Mouse (Mus musculus): ENCODE data around the gene Gpt2. TPM values are rescaled to one million over a fixed set of nuclear protein-coding genes. Genes with fewer than 3 reads are reported as not detected.
A peak's percentile ranks its signal among the peaks of the same experiment; 100 is the strongest.

Gene Gpt2
- total RNA-seq, 2 experiments from 2014 or later = 1.7 to 1.8 TPM

- no peak for ATAC-seq (ENCODE audit: poor library complexity, severe bottlenecking)
These were observed 29.0 kb downstream of the Gpt2 start for GRCm38 (mm10) chr8:85521332-85521731.

- no peak for ATAC-seq (ENCODE audit: poor library complexity, severe bottlenecking)
These were observed 31.7 kb downstream of the Gpt2 start for GRCm38 (mm10) chr8:85524086-85524485.

DNA sequence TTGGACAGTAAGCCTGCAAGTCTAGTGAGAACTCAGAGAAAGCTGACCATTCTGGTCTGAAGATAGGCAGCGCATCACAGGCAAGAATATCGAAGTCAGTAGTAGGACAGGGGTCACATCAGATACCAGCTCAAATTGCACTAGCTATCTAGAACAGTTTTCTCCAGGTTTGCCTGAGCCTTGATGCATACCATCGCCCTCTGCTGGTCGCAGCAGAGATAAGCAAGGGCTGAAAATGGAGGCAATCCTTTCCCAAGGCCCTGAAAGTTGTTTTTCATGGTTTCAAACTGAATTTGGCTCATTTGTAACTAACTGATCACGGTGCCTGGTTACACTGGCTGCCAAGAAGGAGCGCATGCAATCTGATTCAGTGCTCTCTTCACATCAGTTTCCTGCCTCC, 33.7 kb downstream of the Gpt2 start:
- peak; percentile 94 for ATAC-seq (ENCODE audit: poor library complexity, severe bottlenecking)

DNA sequence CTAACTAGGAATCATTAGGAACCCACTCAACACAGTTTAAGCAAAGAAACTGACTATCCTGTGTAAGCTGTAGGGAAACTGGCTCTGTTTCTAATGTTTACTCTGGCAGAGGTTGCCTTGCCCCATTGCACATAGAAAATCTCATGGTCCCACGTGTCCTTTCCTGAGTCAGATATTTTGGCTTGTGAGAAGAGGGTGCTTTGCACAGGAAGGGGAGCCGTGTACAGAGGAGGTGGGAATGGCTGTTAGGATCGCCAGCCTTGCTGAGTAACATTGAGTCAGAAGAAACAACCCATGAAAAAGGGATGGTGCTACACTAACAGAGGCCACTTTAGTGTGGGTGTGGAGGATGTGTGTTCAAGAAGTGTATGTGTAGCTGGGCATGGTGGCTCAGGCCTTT, 36.6 kb downstream of the Gpt2 start:
- ATAC-seq (ENCODE audit: poor library complexity, severe bottlenecking) = no peak

DNA sequence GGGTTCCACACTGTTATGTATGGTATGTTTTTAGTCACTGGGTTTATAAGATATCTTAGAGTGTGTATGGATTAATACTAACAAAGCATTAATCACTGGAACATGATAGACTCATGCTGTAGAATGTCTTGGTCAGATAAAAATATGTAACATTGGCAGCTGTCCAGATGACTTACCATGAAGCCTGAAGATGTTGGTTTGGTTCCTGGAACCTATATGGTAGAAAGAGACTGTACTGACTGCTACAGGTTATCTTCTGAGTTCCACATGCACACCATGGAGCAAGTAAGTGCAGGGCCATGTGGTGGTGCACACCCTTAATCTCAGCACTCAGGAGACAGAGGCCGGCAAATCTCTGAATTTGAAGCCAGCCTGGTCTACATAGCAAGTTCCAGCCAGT, 38.3 kb downstream of the Gpt2 start:
- ATAC-seq (ENCODE audit: poor library complexity, severe bottlenecking) = no peak

DNA sequence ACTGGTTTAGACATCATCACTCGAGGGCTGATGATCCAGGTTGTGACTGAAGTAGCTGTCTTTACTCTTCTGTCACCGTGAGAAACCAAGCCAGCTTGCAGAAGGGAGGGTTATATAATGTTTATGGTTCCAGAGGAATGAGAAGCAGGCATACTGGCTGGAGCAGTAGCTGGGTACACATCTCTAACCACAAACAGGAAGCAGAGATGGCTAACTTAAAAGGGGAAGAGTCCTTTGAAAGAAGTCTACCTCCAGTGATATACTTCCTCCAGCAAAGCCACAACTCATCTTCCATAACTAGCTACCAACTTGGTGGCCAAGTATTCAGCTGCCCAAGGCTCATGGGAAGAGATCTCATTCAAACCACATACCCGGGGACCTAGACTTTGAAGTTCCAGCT, 39.1 kb downstream of the Gpt2 start:
- peak; percentile 98 for ATAC-seq (ENCODE audit: poor library complexity, severe bottlenecking)

DNA sequence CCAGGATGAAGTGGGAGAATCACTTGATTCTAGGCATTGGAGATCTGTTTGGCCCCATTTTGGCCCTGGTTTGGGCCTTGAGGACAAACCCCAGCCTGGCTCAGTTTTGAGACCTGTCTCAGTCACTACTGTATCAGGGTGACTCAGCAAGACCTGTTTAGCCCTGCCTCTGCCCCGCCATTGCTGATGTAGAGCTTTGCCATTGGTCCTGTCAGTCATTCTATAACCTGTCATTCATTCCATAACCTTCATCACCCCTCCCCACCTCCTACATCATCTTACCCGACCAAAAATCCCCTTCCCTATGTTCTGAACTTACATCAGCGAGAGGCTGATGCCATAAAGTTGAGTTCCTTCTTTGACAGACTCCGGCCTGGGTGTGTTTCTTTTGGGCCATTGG, 40.5 kb downstream of the Gpt2 start:
- ATAC-seq (ENCODE audit: poor library complexity, severe bottlenecking) = no peak

GRCm38 (mm10) chr8:85533434-85533833, 41.1 kb downstream of the Gpt2 start:
- ATAC-seq (ENCODE audit: poor library complexity, severe bottlenecking) = no peak

- ATAC-seq (ENCODE audit: poor library complexity, severe bottlenecking) = no peak
These were observed 41.8 kb downstream of the Gpt2 start for GRCm38 (mm10) chr8:85534163-85534562.

GRCm38 (mm10) chr8:85536332-85536731, 44.0 kb downstream of the Gpt2 start:
- ATAC-seq (ENCODE audit: poor library complexity, severe bottlenecking) = no peak

DNA sequence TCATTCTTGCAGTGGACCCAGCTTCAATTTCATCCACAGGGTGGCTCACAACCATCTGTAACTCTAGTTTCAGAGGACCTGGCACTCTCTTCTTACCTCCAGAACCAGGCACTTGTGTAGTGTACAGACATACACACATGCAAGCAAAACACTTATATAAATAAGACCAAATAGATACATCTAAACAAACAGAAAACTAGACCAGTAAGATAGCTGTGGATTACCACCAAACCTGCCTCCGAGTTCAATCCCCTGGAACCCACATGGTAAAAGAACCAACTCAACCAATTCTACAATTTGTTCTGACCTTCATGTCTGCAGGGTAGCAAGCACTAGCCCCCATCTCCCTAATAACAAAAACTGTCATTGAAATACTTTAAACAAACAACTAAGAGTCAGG, 59.6 kb downstream of the Gpt2 start:
- no peak for ATAC-seq (ENCODE audit: poor library complexity, severe bottlenecking)

- ATAC-seq (ENCODE audit: poor library complexity, severe bottlenecking) = peak; percentile 35
These were observed 62.2 kb downstream of the Gpt2 start for GRCm38 (mm10) chr8:85554391-85555180.

DNA sequence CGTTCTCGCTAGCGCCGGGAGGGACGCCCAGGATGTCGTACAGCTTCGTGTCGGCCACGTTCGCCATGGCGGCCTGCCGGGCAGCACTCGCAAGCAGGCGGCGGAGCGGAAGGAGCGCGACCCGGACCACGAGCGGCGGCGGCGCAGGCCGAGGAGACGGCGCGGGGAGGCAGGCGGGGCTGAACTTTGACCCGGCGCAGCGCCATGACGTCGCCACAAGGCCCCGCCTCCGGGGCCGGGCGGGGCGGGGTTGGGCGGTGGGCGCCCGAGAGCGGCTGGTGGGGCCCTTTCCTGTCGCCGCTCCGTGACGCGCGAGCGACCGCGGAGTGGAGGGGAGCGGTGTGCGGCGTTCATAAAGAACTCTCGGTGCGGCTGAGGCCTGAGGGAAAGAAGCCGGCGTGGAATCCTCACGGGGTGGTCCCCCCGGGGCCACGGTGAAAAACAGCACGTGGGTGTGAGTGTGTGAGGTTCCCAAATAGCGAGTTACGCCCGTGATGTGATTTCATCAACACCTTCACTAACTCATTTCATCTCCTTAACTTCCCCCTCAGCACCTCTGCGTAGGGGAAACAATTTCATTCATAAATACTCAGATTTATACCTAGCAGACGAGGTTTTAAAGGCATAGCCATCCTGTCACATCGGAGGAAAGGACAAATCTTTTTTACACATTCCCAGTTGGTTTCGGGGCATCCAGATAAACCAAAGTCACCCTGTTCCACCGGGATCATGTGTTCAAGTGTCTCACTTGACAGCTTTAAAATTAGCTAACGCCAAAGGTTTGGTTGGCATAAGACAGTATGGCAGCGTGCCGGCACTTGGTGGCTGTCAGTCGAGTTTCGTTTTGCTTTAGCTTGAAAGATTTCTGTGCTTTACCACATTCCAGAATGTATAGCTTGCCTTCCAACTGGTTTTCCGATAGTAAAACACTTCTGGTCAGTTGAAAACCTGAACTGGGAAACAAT, 63.1 kb downstream of the Gpt2 start, which contains the start of gene Dnaja2:
Dnaja2 (minus strand) TSS at position 164 of the 965 bp plus-strand sequence.
- peak; percentile 76 for ATAC-seq (ENCODE audit: poor library complexity, severe bottlenecking)

DNA sequence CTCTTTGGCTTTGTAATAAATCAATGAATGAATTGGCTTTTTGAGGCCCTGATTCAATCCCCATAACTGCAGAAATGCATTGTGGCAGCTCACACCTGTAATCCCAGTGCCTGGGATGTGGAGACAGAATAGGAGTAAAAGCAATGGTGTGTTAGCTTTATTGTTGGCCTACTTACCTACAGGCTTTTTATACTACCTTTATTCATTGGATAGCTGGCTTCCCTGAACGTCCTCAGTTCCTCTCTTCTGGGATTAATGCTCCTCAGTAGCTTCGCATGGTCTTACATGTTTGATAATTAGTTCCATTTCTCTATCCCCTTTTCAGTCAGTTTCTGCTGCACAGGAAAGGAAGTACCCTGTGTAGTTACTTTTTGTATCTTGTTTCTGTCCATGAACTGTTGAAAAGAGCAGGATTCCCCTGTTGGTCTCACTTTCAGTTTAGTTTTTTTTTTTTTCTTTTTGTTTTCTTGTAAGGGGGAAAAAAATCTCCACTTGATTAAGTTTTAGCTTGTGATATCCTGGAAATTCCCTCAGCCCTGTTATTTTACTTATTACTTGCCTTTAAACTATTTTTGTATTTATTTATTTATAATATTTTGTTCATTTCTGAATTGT, 64.7 kb downstream of the Gpt2 start:
- no peak for ATAC-seq (ENCODE audit: poor library complexity, severe bottlenecking)

GRCm38 (mm10) chr8:85557601-85557986, 65.2 kb downstream of the Gpt2 start:
- ATAC-seq (ENCODE audit: poor library complexity, severe bottlenecking) = no peak

DNA sequence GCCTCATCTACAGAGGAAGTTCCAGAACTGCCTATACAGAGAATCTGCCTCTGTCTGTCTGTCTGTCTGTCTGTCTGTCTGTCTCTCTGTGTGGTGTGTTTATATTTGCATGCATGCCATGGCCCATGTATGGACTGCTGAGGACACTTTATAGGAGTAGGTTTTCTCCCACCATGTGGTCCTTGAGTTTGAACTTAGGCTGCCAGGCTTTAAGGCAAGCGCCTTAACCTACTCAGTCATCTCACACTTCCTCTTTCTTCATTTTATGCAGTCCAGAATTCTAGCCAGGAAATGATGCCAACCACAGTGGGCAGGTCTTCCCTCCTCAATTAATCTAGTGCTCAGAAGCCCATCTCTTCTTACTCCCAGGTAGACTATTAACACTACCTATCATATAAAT, 66.8 kb downstream of the Gpt2 start:
- ATAC-seq (ENCODE audit: poor library complexity, severe bottlenecking) = peak; percentile 54

DNA sequence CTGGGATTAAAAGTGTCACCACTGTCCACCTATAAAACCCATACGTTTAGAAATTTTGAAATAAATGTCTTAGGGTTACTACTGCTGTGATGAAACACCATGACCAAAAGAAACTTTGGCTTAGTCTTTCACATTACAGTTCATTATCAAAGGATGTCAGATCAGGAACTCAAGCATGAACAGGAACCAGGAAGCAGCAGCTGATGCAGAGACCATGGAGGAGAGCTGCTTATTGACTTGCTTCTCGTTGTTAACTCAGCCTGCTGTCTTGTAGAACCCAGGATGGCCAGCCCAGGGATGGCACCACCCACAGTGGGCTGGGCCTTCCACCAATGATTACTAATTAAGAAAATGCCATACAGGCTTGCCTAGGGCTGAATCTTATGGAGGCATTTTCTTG, 67.6 kb downstream of the Gpt2 start:
- no peak for ATAC-seq (ENCODE audit: poor library complexity, severe bottlenecking)

DNA sequence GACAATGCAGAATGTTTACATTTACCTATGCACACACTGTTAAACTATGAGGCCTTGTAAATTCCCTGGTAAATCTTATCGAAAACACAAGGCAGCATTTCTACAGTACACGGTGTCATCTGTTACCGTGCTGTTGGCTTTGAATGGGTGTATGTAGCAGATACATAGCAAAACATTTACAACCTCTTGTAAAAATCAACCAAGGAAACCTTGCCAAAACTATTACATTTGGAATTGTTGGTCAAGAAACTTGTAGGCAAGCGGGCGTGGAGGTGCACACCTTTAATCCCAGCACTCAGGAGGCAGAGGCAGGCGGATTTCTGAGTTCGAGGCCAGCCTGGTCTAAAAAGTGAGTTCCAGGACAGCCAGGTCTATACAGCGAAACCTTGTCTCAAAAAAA, 71.0 kb downstream of the Gpt2 start:
- ATAC-seq (ENCODE audit: poor library complexity, severe bottlenecking) = no peak

DNA sequence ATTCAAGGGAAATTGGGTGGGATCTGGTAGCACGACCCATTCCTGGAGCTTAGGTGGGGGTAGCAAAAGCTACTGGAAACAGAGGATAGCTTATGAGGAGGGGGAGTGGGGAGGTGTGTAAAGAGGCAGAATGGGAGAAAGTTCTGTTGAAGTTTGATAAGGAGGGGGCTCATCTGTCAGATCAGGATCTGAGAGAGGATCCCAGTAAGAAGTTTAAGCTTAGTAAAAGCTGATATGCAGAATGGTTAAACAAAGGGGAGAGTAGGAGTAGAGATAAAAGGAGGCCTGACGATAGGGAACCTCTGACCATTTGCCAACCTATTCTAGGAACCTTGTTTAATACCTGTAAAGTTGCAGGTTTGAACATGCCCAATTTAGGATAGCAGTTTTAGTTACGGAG, 72.8 kb downstream of the Gpt2 start:
- ATAC-seq (ENCODE audit: poor library complexity, severe bottlenecking) = no peak

DNA sequence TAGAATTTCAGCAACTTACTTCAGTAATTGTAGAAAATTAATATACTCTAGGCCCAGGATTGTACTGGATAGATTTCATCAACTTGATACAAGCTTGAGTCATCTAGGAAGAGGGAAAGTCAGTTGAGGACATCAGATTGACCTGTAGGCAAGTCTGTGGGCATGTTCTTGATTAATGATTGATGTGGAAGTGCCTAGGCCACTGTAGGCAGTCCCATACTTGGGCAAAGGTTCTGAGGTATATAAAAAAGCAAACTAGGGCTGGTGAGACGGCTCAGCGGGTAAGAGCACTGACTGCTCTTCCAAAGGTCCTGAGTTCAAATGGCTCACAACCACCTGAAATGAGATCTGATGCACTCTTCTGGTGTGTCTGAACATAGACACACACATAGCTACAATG, 75.4 kb downstream of the Gpt2 start:
- ATAC-seq (ENCODE audit: poor library complexity, severe bottlenecking) = no peak

GRCm38 (mm10) chr8:85570466-85570865, 78.1 kb downstream of the Gpt2 start:
- ATAC-seq (ENCODE audit: poor library complexity, severe bottlenecking) = peak; percentile 92
